Mouse (Mus musculus) forebrain, embryonic 14.5 days (tissue): ENCODE results near the gene Zcchc24. TPM values are rescaled to one million over a fixed set of nuclear protein-coding genes. Genes with fewer than 3 reads are reported as not detected.

Source experiments
- ATAC-seq: fragments of 200-750 bp; cut with Nextera tagmentation; 2 replicates; pipeline ENCODE4 v1.8.0; 2017; ENCODE audit warnings: mild to moderate bottlenecking, moderate library complexity
- DNase-seq: peaks from one replicate; pipeline ENCODE4 v3.0.0-alpha.2; 2015; ENCODE audit warnings: low spot score
- H3K27ac ChIP-seq: fragments of 300-500 bp; sonication (generic); 2 replicates; pipeline ENCODE4 v1.5.1; 2014; ENCODE audit warnings: low read depth, mild to moderate bottlenecking, control low read depth, low read length, moderate library complexity
- H3K27me3 ChIP-seq: fragments of 300-500 bp; sonication (generic); replicated peaks from 2 replicates; pipeline ENCODE4 v1.6.1; 2014; ENCODE audit warnings: low read length, control low read depth, mixed read lengths; ENCODE audit not compliant: control insufficient read depth, insufficient read depth
- H3K36me3 ChIP-seq: fragments of 300-500 bp; sonication (generic); 2 replicates; pipeline ENCODE4 v1.6.1; 2014; ENCODE audit warnings: low read length, control low read depth; ENCODE audit not compliant: control insufficient read depth, insufficient read depth
- H3K4me1 ChIP-seq: fragments of 300-500 bp; sonication (generic); 2 replicates; pipeline ENCODE4 v1.6.1; 2014; ENCODE audit warnings: antibody characterized with exemption, low read length, control low read depth; ENCODE audit not compliant: control insufficient read depth, insufficient read depth
- H3K4me2 ChIP-seq: fragments of 300-500 bp; sonication (generic); 2 replicates; pipeline ENCODE4 v1.6.1; 2014; ENCODE audit warnings: mild to moderate bottlenecking, control low read depth, low read length
- H3K4me3 ChIP-seq: fragments of 300-500 bp; sonication (generic); 2 replicates; pipeline ENCODE4 v1.5.1; 2014; ENCODE audit warnings: low read depth, low read length, control low read depth
- H3K9ac ChIP-seq: fragments of 300-500 bp; sonication (generic); 2 replicates; pipeline ENCODE4 v1.6.1; 2014; ENCODE audit warnings: mild to moderate bottlenecking, low read length, control low read depth, moderate library complexity
- H3K9me3 ChIP-seq: fragments of 300-500 bp; sonication (generic); replicated peaks from 2 replicates; pipeline ENCODE4 v1.6.1; 2016; ENCODE audit warnings: low read length, control low read depth, mixed read lengths; ENCODE audit not compliant: control insufficient read depth
- whole genome bisulfite sequencing: fragments of 180-500 bp; shearing (Covaris S2); extraction: QIAGEN DNeasy Blood & Tissue Kit; methylation state at CpG from one replicate; pipeline ENCODE4 v1.1.7; 2014; 5-methylcytosine and 5-hydroxymethylcytosine counted together
- polyA plus RNA-seq: library from polyadenylated mRNA; unstranded; fragments of >200 nt; fragmentation: Nextera tagmentation; extraction: Ambion mirVana; gene quantifications from 2 replicates; pipeline ENCODE4 v1.2.1, GENCODE M21; 2014

The Zcchc24 gene
- polyA plus RNA-seq, 1 experiment from 2014 or later = 8.0 TPM

DNA sequence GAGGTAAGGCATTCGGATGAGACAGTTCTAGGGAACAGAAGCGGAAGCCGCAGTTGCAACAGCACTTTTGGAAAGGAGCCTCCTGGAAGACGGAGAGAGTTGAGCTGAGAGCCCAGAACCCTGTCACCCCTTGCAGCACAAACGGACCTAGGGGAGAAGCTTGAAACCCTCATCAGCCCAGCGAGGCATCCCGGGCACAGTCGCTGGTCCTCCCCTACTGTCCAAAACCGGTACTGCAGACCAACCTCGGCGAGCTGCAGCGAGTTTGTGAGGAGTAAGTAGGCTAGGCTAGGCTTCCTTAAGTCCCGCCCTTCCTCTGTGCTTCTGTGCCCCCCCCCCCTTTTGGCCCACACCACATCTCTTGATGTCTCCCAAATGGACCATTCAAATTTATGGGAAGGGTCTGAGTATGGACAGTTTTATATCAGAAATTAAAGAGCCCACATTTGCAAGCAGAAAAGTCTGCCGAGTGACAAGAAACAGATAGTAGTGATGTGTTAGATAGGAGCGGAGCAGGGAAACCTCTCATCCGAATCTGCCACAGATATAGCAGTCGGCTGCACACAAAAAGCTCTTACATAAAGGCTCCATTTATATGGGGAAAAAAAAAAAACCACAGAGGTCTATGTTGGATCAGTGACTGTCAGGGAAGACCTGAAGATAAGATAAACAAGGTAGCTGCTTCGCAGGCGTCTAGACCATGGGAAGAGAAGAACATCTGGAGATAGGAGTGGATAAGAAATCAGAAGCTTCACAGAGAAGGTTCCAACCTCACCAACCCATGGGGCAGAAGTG is 31.5 kb upstream of the Zcchc24 start:
- ATAC-seq = peak; percentile 50; the same call in 1 of the 2 replicates
- Histone ChIP-seq H3K4me3 (no peak overlapping the region), H3K27me3 (no peaks in the 10 kb centered on the region), H3K4me1 (no peaks in the 10 kb centered on the region), H3K9me3 (no peaks in the 10 kb centered on the region), H3K4me2 (no peak overlapping the region), H3K9ac (no peak overlapping the region), H3K36me3 (no peaks in the 10 kb centered on the region), H3K27ac (no peak overlapping the region)
- 31% methylated on average over 19 of the region's 19 CpGs for WGBS
- DNase-seq = peak; percentile 76

DNA sequence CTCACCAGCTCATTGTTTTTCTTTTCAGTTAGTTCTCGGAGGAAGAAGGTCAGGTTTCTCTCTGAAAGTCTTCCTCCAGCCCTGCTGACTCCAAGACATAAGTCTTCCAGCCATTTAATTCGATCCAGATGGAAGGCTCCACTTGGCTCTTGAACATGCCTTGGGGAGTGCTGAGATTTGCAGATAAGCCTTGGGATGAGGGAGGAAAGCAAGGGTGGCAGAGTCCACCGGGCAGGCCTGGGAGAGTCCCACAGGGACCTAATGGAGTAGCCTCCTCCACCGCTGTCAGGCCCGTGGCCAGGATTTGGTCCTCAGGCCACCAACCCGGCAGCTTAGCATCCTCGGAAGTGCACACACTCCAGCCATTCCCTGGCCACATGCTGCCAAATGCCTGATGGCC is 27.8 kb upstream of the Zcchc24 start:
- Histone ChIP-seq H3K27me3 (no peaks in the 10 kb centered on the region), H3K9ac (no peak overlapping the region), H3K36me3 (no peaks in the 10 kb centered on the region), H3K4me1 (no peaks in the 10 kb centered on the region), H3K4me2 (no peak overlapping the region), H3K4me3 (no peak overlapping the region), H3K9me3 (no peaks in the 10 kb centered on the region), H3K27ac (no peak overlapping the region)
- ATAC-seq (no peak), DNase-seq (no peak)
- WGBS = 87% methylated on average over 7 of the region's 7 CpGs

DNA sequence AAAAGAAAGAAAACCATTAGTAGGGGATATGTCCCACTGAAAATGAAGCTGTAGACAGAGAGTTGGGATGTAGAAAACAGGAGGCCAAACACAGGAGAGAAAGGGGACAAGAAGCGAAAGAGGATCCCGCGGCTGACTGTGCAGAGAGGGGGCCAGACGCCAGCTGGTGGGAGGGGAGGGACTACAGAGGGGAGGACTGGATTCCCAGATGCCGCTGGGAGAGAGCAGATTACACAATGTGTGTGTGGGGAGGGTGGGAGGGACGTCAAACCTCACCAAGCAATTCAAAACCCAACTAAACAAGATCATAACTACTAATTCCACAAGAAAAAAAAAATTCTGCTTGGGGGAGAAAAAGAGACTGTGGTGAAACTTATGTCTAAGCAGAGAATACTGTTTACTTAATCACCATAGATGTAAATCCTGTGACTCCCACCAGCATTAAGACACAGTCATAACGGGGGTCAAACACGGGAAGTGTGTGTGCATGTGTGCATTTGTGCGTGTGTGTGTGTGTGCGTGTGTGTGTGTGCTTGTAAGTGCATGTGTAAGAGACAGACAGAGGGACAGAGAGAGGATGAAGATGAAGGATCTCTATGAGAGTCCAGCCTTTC is 26.8 kb upstream of the Zcchc24 start:
- H3K9me3 ChIP-seq = no peaks in the 10 kb centered on the region
- no peak overlapping the region for H3K27ac ChIP-seq
- H3K4me2 ChIP-seq = no peak overlapping the region
- no peaks in the 10 kb centered on the region for H3K27me3 ChIP-seq
- no peak overlapping the region for H3K9ac ChIP-seq
- no peaks in the 10 kb centered on the region for H3K36me3 ChIP-seq
- DNase-seq (peak; percentile 60), ATAC-seq (peak; percentile 68; the same call in 1 of the 2 replicates)
- H3K4me1 ChIP-seq = no peaks in the 10 kb centered on the region
- no peak overlapping the region for H3K4me3 ChIP-seq
- WGBS = 35% methylated on average over 10 of the region's 10 CpGs

DNA sequence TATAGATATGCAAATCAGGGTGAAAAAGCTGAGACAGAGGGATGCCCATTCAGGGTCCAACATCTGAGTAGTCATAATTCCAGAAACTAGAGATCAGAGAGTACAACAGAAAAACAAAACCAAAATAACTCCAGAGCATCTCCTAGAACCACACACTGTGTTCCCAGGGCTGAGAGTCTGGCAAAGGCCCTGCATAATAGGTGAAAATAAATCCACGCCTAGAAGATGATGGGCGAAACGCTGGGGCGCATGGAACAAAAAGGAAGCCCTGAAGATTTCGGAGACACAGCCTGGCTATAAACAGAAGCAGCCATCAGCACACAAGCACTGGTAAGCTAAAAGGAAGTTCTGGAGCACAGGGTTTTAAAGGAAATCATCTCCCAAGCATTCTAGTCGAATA is 26.2 kb upstream of the Zcchc24 start:
- H3K27ac ChIP-seq = peak overlapping the region; percentile 54; the same call in 1 of the 2 replicates
- WGBS = 67% methylated on average over 6 of the region's 6 CpGs

GRCm38 (mm10) chr14:25794331-25794730 is 25.5 kb upstream of the Zcchc24 start:
- H3K9ac ChIP-seq = no peak overlapping the region
- no peak for ATAC-seq
- H3K4me1 ChIP-seq = no peaks in the 10 kb centered on the region
- no peak overlapping the region for H3K27ac ChIP-seq
- H3K4me3 ChIP-seq = no peak overlapping the region
- H3K4me2 ChIP-seq = no peak overlapping the region
- no peaks in the 10 kb centered on the region for H3K36me3 ChIP-seq
- 98% methylated on average over 2 of the region's 2 CpGs for WGBS
- H3K27me3 ChIP-seq = no peaks in the 10 kb centered on the region
- DNase-seq = no peak
- no peaks in the 10 kb centered on the region for H3K9me3 ChIP-seq

More for the DNA sequence above, 26.2 kb upstream of the Zcchc24 start:
- H3K4me3 ChIP-seq = no peak overlapping the region
- H3K9ac ChIP-seq = no peak overlapping the region
- no peaks in the 10 kb centered on the region for H3K9me3 ChIP-seq
- no peaks in the 10 kb centered on the region for H3K27me3 ChIP-seq
- ATAC-seq = no peak
- no peaks in the 10 kb centered on the region for H3K36me3 ChIP-seq
- H3K4me1 ChIP-seq = no peaks in the 10 kb centered on the region
- H3K4me2 ChIP-seq = no peak overlapping the region
- no peak for DNase-seq

- no peak overlapping the region for H3K9ac ChIP-seq
- no peak overlapping the region for H3K4me3 ChIP-seq
- H3K4me1 ChIP-seq = no peaks in the 10 kb centered on the region
- WGBS = 43% methylated on average over 6 of the region's 6 CpGs
- DNase-seq (no peak), ATAC-seq (no peak)
- H3K9me3 ChIP-seq = no peaks in the 10 kb centered on the region
- H3K36me3 ChIP-seq = no peaks in the 10 kb centered on the region
- H3K27me3 ChIP-seq = no peaks in the 10 kb centered on the region
- no peak overlapping the region for H3K4me2 ChIP-seq
- H3K27ac ChIP-seq = no peak overlapping the region
Observed at GRCm38 (mm10) chr14:25790768-25791302, 22.0 kb upstream of the Zcchc24 start.

- no peak overlapping the region for H3K4me3 ChIP-seq
- no peaks in the 10 kb centered on the region for H3K4me1 ChIP-seq
- no peak overlapping the region for H3K4me2 ChIP-seq
- ATAC-seq (no peak), DNase-seq (no peak)
- 54% methylated on average over 1 of the region's 1 CpGs for WGBS
- H3K27ac ChIP-seq = no peak overlapping the region
- no peaks in the 10 kb centered on the region for H3K27me3 ChIP-seq
- H3K36me3 ChIP-seq = no peaks in the 10 kb centered on the region
- H3K9me3 ChIP-seq = no peaks in the 10 kb centered on the region
- H3K9ac ChIP-seq = no peak overlapping the region
Observed at GRCm38 (mm10) chr14:25789946-25790345, 21.1 kb upstream of the Zcchc24 start.

GRCm38 (mm10) chr14:25789207-25789606 is 20.4 kb upstream of the Zcchc24 start:
- no peaks in the 10 kb centered on the region for H3K36me3 ChIP-seq
- H3K4me3 ChIP-seq = no peak overlapping the region
- DNase-seq = no peak
- H3K4me2 ChIP-seq = no peak overlapping the region
- H3K9ac ChIP-seq = no peak overlapping the region
- no peak for ATAC-seq
- H3K9me3 ChIP-seq = no peaks in the 10 kb centered on the region
- H3K27ac ChIP-seq = no peak overlapping the region
- H3K27me3 ChIP-seq = no peaks in the 10 kb centered on the region
- no peaks in the 10 kb centered on the region for H3K4me1 ChIP-seq

DNA sequence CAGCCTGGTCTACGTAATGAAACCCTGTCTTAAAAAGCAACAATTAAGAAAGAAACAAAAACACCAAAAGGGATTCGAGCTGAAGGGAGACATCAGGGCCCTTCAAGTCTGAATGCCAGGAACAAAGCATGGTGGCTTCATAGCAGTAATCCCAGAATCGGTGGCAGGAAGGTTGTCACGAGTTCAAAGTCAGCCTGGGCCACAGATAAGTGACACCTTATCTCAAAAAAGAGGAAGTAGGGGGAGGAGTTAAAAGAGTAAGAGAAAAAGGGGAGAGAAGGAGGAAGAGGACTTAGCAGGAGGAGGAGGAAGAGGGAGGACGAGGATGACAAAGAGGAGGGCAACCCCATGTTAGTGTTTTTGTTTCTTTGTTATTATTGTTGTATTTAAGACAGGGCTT is 19.4 kb upstream of the Zcchc24 start:
- Histone ChIP-seq H3K36me3 (no peaks in the 10 kb centered on the region), H3K9me3 (no peaks in the 10 kb centered on the region), H3K27me3 (no peaks in the 10 kb centered on the region), H3K9ac (no peak overlapping the region), H3K27ac (no peak overlapping the region), H3K4me3 (no peak overlapping the region), H3K4me2 (no peak overlapping the region), H3K4me1 (no peaks in the 10 kb centered on the region)
- no peak for DNase-seq
- no peak for ATAC-seq
- 72% methylated on average over 5 of the region's 5 CpGs for WGBS
